Mouse (Mus musculus): ENCODE results near the gene Lgr6. TPM values are rescaled to one million over a fixed set of nuclear protein-coding genes. Genes with fewer than 3 reads are reported as not detected.

Gene Lgr6
- polyA plus RNA-seq, 1 experiment from 2014 or later: 1.2 TPM

DNA sequence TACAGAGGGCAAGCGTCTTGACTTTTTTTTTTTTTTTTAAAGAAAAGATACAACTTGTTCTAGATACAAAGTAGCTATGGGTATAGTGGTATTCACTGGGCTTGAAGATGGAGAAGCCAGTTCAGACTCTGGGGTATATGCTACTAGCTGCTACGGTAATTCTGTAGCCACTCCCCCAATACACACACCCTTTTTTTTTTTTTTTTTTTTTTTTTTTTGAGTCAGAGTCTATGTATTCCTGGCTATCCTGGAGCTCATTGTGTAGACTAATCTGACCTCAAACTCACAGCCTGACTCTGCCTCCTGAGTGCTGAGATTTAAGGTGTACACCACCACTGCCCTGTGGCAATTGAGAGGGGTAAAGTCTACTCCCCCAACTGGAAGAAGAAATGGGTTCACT, 37.4 kb upstream of the Lgr6 start:
- WGBS: 77% methylated on average over 2 of the region's 2 CpGs
- Histone ChIP-seq H3K36me3 (replicated peaks; ENCODE audit: control insufficient read depth, insufficient read depth) (no peaks in the 10 kb centered on the region), H3K4me3 (replicated peaks; ENCODE audit: low read length) (no peak overlapping the region), H3K9ac (no peak overlapping the region), H3K9me3 (ENCODE audit: control insufficient read depth, low read length) (no peaks in the 10 kb centered on the region), H3K4me1 (replicated peaks; ENCODE audit: control insufficient read depth, insufficient read depth, low read length) (peaks cover 8% of the 10 kb centered on the region), H3K27ac (no peak overlapping the region), H3K4me2 (replicated peaks) (no peak overlapping the region), H3K27me3 (ENCODE audit: control insufficient read depth, insufficient read depth, low read length) (no peaks in the 10 kb centered on the region)
- no peak for ATAC-seq (ENCODE audit: low FRiP score)
- no peak for DNase-seq (ENCODE audit: low spot score)

DNA sequence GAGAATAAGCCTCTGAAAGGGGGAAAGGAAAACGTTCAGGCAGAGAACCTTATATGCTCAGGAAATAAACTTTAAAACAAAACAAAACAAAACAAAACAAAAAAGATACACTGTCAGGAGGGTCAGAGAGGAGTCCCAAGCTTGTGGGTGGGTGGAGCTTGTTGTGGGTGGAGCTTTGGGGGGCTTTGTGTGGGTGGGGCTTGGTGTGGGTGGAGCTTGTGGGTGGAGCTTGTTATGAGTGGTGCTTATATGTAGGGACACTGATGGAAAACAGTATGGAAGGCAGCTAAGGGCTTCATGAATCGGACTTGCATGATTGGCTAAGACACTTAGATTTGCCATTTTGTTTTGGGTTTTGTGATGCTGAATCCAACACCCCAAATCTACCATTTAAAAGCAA, 34.8 kb upstream of the Lgr6 start:
- H3K9me3 ChIP-seq (ENCODE audit: control insufficient read depth, low read length): no peaks in the 10 kb centered on the region
- no peak overlapping the region for H3K4me3 ChIP-seq (replicated peaks; ENCODE audit: low read length)
- no peaks in the 10 kb centered on the region for H3K27me3 ChIP-seq (ENCODE audit: control insufficient read depth, insufficient read depth, low read length)
- WGBS: 75% methylated on average over 2 of the region's 2 CpGs
- H3K4me1 ChIP-seq (replicated peaks; ENCODE audit: control insufficient read depth, insufficient read depth, low read length): no peaks in the 10 kb centered on the region
- no peak for DNase-seq (ENCODE audit: low spot score)
- H3K9ac ChIP-seq: no peak overlapping the region
- H3K4me2 ChIP-seq (replicated peaks): no peak overlapping the region
- no peak overlapping the region for H3K27ac ChIP-seq
- no peak for ATAC-seq (ENCODE audit: low FRiP score)
- no peaks in the 10 kb centered on the region for H3K36me3 ChIP-seq (replicated peaks; ENCODE audit: control insufficient read depth, insufficient read depth)

DNA sequence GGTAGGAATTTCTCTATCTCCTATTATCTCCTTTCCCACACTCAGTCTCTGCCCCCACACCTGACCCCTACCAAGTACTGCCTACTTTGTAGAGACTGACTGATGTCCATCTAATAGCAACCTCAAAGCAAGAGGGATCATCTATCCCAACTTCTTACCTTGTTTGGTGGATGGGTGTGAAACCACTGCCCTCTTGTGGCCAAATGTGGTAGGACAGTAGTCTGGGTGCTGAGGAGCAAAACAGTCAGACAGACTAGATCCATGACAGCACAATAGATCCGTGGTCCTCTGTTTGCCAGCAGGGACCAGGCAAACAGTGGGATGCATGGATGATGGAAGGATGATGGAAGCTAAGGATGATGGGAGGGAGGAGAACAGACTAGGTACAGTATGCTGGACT, 31.4 kb upstream of the Lgr6 start:
- no peaks in the 10 kb centered on the region for H3K9me3 ChIP-seq (ENCODE audit: control insufficient read depth, low read length)
- H3K27ac ChIP-seq: no peak overlapping the region
- no peaks in the 10 kb centered on the region for H3K27me3 ChIP-seq (ENCODE audit: control insufficient read depth, insufficient read depth, low read length)
- 3% methylated on average over 1 of the region's 1 CpGs for WGBS
- DNase-seq (ENCODE audit: low spot score) (peak; percentile 92), ATAC-seq (ENCODE audit: low FRiP score) (0 out of 2 replicates have a peak, but pooled peaks have one; percentile 52)
- H3K4me1 ChIP-seq (replicated peaks; ENCODE audit: control insufficient read depth, insufficient read depth, low read length): no peaks in the 10 kb centered on the region
- H3K4me2 ChIP-seq (replicated peaks): no peak overlapping the region
- H3K4me3 ChIP-seq (replicated peaks; ENCODE audit: low read length): no peak overlapping the region
- no peaks in the 10 kb centered on the region for H3K36me3 ChIP-seq (replicated peaks; ENCODE audit: control insufficient read depth, insufficient read depth)
- no peak overlapping the region for H3K9ac ChIP-seq

DNA sequence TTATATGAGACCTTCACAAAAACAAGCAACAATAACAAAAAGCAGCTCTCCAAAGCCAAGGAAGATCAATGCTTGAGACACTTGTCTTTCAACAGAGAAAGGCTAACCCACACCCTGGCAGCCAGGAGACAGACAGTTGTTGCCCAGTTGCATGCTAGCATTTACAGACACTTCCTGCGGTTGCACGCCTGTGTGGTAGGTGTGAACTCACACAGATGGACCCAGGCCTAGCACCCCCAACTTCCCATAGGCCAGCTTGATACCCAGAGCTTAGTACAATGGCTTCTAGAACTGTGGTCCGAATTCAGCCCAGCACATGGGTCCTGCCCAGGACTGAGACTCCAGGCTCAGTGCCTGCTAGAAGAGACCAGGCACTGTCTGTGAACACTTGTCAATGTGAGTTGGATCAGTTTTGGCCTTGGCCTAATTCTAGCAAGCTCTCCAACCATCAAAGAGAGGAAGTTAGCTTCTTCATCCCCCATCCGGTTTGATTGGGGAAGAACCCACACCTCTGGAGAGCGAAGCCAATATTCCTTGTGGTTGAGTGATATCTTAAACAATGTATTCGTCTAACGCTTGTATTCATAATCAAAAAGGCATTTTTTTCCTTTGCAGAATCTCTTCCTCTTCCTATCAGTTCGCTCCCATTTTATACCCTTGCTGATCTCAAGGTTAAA, 30.2 kb upstream of the Lgr6 start:
- no peak overlapping the region for H3K9ac ChIP-seq
- ATAC-seq (ENCODE audit: low FRiP score) (no peak), DNase-seq (ENCODE audit: low spot score) (no peak)
- H3K27ac ChIP-seq: no peak overlapping the region
- no peaks in the 10 kb centered on the region for H3K27me3 ChIP-seq (ENCODE audit: control insufficient read depth, insufficient read depth, low read length)
- H3K36me3 ChIP-seq (replicated peaks; ENCODE audit: control insufficient read depth, insufficient read depth): no peaks in the 10 kb centered on the region
- no peaks in the 10 kb centered on the region for H3K4me1 ChIP-seq (replicated peaks; ENCODE audit: control insufficient read depth, insufficient read depth, low read length)
- no peaks in the 10 kb centered on the region for H3K9me3 ChIP-seq (ENCODE audit: control insufficient read depth, low read length)
- no peak overlapping the region for H3K4me2 ChIP-seq (replicated peaks)
- WGBS: 89% methylated on average over 8 of the region's 8 CpGs
- no peak overlapping the region for H3K4me3 ChIP-seq (replicated peaks; ENCODE audit: low read length)

DNA sequence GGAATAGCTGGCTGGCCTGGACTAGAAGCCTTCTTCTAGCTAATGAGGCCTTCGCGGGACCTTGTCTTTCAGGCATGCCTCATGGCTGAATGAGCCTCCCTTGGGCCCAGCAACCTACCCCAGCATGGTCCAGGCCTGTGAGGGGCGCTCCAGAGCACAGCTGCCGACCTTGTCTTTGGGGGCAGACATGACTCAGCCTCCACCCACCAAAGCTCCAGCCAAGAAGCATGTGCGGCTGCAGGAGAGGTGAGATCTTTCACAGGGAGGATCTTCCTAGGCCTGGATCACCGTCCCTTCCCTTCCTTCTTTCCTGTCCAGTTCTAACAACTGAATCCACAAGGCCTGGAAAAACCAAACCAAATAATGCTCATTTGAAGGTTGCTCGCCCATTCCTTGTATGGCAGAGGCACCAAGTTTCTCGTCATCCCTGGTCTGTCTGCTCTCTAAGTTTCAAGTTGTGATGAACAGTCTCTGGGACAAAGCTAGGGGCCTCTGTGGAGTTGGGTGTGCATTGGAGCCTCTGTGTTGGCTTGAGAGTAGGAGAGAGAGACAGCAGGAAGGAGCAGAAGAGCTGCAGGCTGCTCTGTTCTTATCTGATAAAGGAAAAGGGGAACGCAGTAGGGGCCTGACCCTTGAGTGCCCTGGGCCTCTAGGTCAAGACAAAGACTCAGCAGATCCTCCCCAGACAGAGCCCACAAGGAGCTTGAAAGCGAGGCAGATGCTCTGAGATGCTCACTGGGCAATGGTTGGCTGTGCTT, 28.8 kb upstream of the Lgr6 start:
- no peak for ATAC-seq (ENCODE audit: low FRiP score)

DNA sequence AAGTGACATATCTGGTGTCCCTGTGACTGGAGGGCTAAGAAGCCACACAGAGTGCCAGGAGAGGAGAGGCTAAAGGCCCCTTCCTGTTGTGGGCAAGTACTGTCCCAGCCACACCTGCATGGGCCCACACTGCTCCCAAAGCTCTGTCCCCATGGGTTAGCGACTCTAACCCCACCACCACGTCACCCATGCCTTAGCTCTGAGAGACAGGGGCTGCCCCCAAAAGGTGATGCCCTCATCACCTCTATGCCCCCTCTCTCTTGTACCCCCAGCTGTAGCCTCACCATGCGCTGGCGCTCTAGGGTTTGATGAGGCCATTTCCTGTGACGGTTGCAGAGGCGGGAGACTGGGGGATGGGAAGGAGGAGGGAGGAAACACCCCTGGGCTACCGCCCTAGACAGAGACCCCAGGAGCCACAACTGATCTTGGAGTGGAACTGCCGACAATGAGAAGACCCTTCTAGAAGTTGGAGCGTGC, 27.9 kb upstream of the Lgr6 start:
- no peak for ATAC-seq (ENCODE audit: low FRiP score)
- Histone ChIP-seq H3K4me2 (replicated peaks) (no peak overlapping the region), H3K9me3 (ENCODE audit: control insufficient read depth, low read length) (no peaks in the 10 kb centered on the region), H3K4me3 (replicated peaks; ENCODE audit: low read length) (no peak overlapping the region), H3K36me3 (replicated peaks; ENCODE audit: control insufficient read depth, insufficient read depth) (no peaks in the 10 kb centered on the region), H3K4me1 (replicated peaks; ENCODE audit: control insufficient read depth, insufficient read depth, low read length) (no peaks in the 10 kb centered on the region), H3K27ac (no peak overlapping the region), H3K27me3 (ENCODE audit: control insufficient read depth, insufficient read depth, low read length) (no peaks in the 10 kb centered on the region), H3K9ac (no peak overlapping the region)
- 90% methylated on average over 9 of the region's 9 CpGs for WGBS
- DNase-seq (ENCODE audit: low spot score): no peak

More for the DNA sequence above, 28.8 kb upstream of the Lgr6 start:
- no peak overlapping the region for H3K27ac ChIP-seq
- H3K36me3 ChIP-seq (replicated peaks; ENCODE audit: control insufficient read depth, insufficient read depth): no peaks in the 10 kb centered on the region
- no peak overlapping the region for H3K4me2 ChIP-seq (replicated peaks)
- no peaks in the 10 kb centered on the region for H3K27me3 ChIP-seq (ENCODE audit: control insufficient read depth, insufficient read depth, low read length)
- H3K4me3 ChIP-seq (replicated peaks; ENCODE audit: low read length): no peak overlapping the region
- no peaks in the 10 kb centered on the region for H3K9me3 ChIP-seq (ENCODE audit: control insufficient read depth, low read length)
- 82% methylated on average over 10 of the region's 10 CpGs for WGBS
- H3K9ac ChIP-seq: no peak overlapping the region
- H3K4me1 ChIP-seq (replicated peaks; ENCODE audit: control insufficient read depth, insufficient read depth, low read length): no peaks in the 10 kb centered on the region
- DNase-seq (ENCODE audit: low spot score): no peak

DNA sequence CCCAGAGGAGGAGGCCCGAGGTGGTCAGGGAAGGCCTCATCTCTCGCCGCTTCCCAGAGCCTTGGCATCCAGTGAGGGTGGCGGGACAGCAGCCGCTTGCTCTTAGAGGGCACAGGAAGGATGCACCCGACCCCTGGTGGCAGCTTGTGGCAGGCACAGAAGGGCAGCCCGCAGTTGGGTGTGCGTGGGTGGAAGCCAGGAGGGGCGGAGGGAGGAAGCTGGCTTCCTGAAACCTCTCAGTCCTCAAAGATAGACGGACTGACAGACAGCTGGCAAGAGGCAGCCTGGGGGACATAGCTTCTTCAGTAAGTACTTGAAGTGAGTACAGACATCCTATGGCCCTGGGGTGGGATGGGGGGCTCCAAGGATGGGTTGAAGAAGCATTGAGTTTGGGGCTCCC, 27.4 kb upstream of the Lgr6 start, which contains the start of gene Ptpn7:
Gene Ptpn7, plus strand, starts transcription at position 228 of the 400 bp plus-strand sequence.
- no peaks in the 10 kb centered on the region for H3K9me3 ChIP-seq (ENCODE audit: control insufficient read depth, low read length)
- H3K9ac ChIP-seq: no peak within 1 kb of the TSS
- no peak within 1 kb of the TSS for H3K4me3 ChIP-seq (replicated peaks; ENCODE audit: low read length)
- H3K27me3 ChIP-seq (ENCODE audit: control insufficient read depth, insufficient read depth, low read length): no peaks in the 10 kb centered on the region
- H3K4me1 ChIP-seq (replicated peaks; ENCODE audit: control insufficient read depth, insufficient read depth, low read length): no peaks in the 10 kb centered on the region
- no peak within 1 kb of the TSS for H3K4me2 ChIP-seq (replicated peaks)
- 34% methylated on average over 10 of the region's 10 CpGs for WGBS
- no peaks in the 10 kb centered on the region for H3K36me3 ChIP-seq (replicated peaks; ENCODE audit: control insufficient read depth, insufficient read depth)
- no peak within 1 kb of the TSS for H3K27ac ChIP-seq
- no peak for DNase-seq (ENCODE audit: low spot score)
- ATAC-seq (ENCODE audit: low FRiP score): no peak

DNA sequence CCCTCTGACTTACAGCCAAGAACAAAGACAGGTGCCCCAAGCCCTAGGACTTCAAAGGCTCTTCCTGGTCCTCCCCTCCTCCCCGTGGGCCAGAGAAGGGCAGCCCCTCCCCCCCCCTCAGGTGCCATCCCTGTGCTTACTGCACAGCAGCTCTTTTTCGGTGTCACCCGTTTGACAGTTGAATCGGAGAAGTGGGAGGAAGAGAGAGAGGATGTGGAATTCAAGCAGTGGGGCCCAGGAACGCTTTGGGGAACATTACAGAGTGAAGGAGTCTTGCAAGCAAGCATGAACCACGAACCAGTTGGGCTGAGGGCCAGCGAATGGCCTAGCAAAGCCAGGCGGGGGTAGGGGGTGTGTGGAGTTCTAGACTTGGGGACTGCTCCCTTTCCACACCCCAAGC, 26.5 kb upstream of the Lgr6 start:
- Histone ChIP-seq H3K9ac (no peak overlapping the region), H3K4me3 (replicated peaks; ENCODE audit: low read length) (no peak overlapping the region), H3K27ac (no peak overlapping the region), H3K4me1 (replicated peaks; ENCODE audit: control insufficient read depth, insufficient read depth, low read length) (no peaks in the 10 kb centered on the region), H3K36me3 (replicated peaks; ENCODE audit: control insufficient read depth, insufficient read depth) (no peaks in the 10 kb centered on the region), H3K27me3 (ENCODE audit: control insufficient read depth, insufficient read depth, low read length) (no peaks in the 10 kb centered on the region), H3K9me3 (ENCODE audit: control insufficient read depth, low read length) (no peaks in the 10 kb centered on the region), H3K4me2 (replicated peaks) (no peak overlapping the region)
- DNase-seq (ENCODE audit: low spot score): no peak
- WGBS: 53% methylated on average over 8 of the region's 8 CpGs
- no peak for ATAC-seq (ENCODE audit: low FRiP score)

DNA sequence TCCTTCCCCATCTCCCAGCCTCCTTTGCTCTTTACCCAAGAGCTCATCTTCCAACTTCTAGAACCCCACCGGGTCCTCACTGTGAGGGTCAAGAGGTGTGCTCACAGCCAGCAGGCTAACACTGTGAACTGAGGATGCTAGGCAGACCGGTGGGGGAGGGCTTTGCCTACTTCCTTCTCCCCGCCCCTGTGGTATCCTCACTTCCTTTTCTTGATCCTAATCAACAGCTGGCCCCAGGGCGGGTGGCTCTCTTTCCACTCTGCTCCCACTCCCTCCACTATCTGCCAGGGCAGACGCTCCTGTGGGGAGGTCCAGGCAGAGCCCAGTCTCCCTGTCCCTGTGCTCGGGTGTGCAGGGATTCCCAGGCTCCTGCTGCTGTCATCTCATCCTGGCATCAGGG, 26.0 kb upstream of the Lgr6 start:
- no peaks in the 10 kb centered on the region for H3K36me3 ChIP-seq (replicated peaks; ENCODE audit: control insufficient read depth, insufficient read depth)
- 41% methylated on average over 6 of the region's 6 CpGs for WGBS
- no peak overlapping the region for H3K9ac ChIP-seq
- H3K4me2 ChIP-seq (replicated peaks): no peak overlapping the region
- 0 out of 2 replicates have a peak, but pooled peaks cover 3% of the 10 kb centered on the region for H3K4me1 ChIP-seq (replicated peaks; ENCODE audit: control insufficient read depth, insufficient read depth, low read length)
- H3K27ac ChIP-seq: no peak overlapping the region
- no peak for DNase-seq (ENCODE audit: low spot score)
- no peak for ATAC-seq (ENCODE audit: low FRiP score)
- no peaks in the 10 kb centered on the region for H3K9me3 ChIP-seq (ENCODE audit: control insufficient read depth, low read length)
- no peaks in the 10 kb centered on the region for H3K27me3 ChIP-seq (ENCODE audit: control insufficient read depth, insufficient read depth, low read length)
- H3K4me3 ChIP-seq (replicated peaks; ENCODE audit: low read length): no peak overlapping the region

Measured in hindbrain, embryonic 14.5 days (tissue).